Mouse (Mus musculus) skeletal muscle tissue, adult 2 months (tissue): ENCODE results near the gene Ifi27l2b.
A peak's percentile ranks its signal among the peaks of the same experiment; 100 is the strongest.
"Not testable (repeated sequence)": the region's sequence is repeated elsewhere in the genome, so short reads cannot be mapped to it uniquely, and the experiment has no call there.

ENCODE experiments used
- DNase-seq: peaks from one replicate; pipeline ENCODE4 v3.0.0-alpha.2; 2012; ENCODE audit warnings: low read depth, low spot score

Ifi27l2b gene

DNA sequence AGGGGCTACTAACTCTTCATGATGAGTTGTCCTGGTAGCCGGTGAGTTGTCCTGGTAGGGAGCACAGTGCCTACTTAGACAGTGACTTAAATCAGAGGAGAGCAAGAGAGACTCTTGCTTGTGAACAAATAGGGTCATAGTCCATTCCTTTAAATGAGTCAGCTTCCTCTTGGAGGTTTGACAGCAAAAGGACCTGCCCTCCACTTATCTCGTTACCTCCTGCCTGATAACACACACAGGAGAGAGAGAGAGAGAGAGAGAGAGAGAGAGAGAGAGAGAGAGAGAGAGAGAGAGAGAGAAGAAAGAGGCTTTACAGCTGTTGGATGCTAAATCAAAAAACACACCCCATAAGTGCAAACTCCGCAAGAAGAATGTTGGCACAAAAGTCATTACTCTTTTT, at the start of gene Ifi27l2b:
TSS of gene Ifi27l2b (minus strand) at position 84 of the 400 bp plus-strand sequence.
- no peak for DNase-seq

DNA sequence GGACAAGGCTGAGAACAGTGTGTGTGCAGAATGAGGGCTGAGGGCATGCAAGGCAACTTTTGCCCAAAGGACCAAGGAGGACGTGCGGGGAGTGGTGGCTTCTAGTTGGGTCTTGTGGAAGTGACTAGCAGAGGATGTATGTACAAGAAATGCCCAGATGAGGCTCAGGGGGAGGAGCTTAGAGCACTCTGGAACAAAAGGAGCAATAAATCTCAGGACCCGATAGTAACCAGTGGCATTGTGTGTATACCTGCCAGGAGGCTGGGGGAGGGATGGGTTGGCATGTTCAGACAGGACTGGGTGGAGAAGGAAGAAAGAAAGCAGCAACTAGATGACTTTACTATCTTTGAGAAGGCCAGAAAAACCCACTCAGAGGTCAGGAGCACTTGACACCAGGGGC, 47.4 kb upstream of the Ifi27l2b start:
- DNase-seq = no peak

DNA sequence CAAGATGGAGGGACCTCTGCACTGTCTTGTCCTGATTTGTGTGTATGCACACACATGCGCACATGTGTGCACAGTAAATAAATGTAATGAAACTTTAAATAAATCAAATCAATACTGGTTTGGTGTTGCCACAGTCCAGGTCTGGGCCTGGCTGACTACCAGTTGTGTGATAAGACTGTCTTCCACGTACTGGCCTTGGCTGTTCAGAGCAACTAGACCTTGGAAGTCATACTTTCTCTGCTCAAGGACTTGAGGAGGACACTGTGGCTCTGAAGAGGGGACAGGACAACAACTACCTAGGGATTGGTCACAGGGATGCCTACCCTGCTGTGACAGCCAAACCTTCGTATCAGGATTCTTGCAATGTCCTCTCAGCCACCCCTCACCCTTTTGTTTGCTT, 46.3 kb upstream of the Ifi27l2b start:
- no peak for DNase-seq

DNA sequence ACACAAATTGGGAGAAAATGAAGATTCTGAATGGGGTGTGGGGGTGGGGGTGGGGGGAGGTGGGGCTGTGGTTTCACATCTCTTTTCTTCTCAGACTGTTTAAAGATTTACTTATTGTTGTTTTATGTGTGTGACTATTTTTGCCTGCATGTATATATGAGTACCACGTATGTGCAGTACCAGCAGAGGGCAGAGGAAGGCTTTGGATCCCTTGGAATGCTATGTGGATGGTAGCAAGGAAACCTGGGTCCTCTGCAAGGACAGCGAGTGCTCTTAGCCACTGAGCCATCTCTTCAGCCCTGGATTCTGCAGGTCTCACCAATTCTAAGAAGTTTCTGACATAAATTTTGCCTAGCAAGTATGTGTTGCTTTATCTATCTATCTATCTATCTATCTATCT, 42.2 kb upstream of the Ifi27l2b start:
- DNase-seq = no peak

DNA sequence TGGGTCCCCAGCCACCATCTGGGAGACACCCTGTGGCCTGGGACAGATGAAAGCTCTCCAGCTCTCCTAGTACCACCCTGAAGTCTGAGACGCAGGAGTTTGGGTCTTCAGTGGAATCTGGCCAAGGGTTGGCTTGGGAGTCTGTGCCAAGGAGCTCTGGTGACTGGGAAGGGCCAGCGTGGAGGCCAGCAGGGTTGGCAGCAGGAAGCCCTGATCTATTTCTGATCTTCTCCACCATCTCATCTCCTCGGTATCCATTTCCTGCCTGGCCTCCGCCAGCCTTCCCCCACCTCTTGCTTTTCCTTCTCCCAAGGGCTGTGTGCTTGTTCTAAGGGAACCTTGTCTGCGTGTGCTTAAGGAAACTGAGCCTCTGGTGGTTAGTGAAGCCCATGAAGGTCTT, 41.7 kb upstream of the Ifi27l2b start:
- DNase-seq = no peak

- DNase-seq = no peak
Observed at GRCm38 (mm10) chr12:103494486-103494885, 37.5 kb upstream of the Ifi27l2b start.

- DNase-seq = peak; percentile 74
Observed at GRCm38 (mm10) chr12:103492767-103493166, 35.7 kb upstream of the Ifi27l2b start.

- DNase-seq = no peak
Observed at GRCm38 (mm10) chr12:103491091-103491730, 34.2 kb upstream of the Ifi27l2b start.

- DNase-seq = no peak
Observed at GRCm38 (mm10) chr12:103487750-103488149, 30.7 kb upstream of the Ifi27l2b start.

GRCm38 (mm10) chr12:103487276-103487675, 30.3 kb upstream of the Ifi27l2b start:
- DNase-seq = peak; percentile 64

- DNase-seq = peak; percentile 70
Observed at GRCm38 (mm10) chr12:103486726-103487125, 29.7 kb upstream of the Ifi27l2b start.

DNA sequence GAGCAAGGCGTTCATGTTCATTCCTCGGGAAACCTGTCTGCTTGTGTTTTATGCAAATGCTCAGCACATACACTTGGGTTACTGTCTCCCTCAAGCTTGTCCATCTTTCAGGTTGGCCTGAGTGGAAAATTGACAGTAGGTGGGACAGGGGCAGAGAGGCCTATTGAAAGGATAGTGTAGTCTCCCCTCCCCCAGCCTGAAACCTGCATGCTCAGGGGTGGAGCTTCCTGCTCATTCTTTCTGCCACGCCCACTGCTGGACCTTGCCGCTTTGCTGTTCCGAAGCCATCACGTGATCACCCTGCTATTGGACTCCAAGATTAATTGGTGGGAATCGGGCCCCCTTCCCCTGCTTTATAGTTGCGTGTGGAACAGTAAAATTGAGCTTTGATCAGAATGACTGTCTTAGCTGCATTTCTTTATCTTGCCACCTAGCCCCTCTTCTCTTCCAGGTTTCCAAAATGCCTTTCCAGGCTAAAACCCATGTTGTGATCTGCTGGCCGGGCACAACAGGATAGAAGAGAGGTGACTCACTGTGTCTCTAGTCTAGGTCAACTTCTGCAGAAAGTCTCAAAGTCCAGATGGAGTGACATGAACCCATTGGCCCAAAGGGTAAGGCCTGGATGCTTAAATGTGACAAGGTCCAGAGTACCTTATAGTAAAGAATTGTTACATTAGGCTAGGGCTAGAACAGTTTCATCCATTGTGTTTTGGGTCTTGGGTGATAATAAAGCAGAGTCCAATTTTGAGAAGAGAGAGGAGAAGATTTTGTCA, 27.4 kb upstream of the Ifi27l2b start:
- not testable (repeated sequence) for DNase-seq

DNA sequence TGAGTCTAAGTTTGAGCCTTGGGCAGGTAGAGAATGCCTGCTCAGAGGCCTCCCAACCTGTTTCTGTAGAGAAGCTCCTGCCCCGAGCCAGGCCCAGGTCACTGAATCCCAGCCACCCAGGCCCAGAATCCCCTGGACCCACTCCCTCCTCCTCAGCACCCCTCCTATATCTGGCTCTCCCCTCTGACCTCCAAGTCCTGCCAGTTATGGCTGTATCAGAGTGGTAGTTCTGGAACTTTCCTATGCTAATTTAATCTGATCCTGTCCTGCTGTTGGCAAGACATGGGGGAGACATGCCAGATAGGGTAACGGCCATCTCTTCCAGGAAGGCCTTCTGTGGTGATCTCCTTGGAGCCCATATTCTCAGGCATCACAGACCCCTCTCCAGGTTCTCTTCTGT, 25.8 kb upstream of the Ifi27l2b start:
- no peak for DNase-seq

DNA sequence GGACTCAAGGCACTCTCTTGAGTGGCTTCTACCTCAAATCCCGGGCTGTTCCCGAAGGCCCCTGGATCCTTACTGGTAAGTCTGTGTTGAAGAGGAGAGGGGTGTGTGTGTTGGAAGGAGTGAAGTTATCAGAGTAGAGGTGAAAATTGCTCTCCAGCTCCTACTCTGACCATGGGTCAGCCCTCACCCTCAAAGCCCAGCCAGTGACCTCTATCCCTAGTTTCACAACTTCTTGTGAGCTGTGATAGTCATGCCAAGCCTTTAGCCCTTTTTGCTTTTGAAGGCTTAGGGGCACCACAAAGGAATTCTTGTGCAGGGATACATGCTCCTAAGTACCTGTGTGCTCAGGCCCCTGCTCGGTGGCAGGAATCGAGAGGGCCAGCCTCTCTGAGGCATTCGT, 24.6 kb upstream of the Ifi27l2b start:
- DNase-seq = no peak

GRCm38 (mm10) chr12:103477461-103478015, 20.5 kb upstream of the Ifi27l2b start:
- no peak for DNase-seq

DNA sequence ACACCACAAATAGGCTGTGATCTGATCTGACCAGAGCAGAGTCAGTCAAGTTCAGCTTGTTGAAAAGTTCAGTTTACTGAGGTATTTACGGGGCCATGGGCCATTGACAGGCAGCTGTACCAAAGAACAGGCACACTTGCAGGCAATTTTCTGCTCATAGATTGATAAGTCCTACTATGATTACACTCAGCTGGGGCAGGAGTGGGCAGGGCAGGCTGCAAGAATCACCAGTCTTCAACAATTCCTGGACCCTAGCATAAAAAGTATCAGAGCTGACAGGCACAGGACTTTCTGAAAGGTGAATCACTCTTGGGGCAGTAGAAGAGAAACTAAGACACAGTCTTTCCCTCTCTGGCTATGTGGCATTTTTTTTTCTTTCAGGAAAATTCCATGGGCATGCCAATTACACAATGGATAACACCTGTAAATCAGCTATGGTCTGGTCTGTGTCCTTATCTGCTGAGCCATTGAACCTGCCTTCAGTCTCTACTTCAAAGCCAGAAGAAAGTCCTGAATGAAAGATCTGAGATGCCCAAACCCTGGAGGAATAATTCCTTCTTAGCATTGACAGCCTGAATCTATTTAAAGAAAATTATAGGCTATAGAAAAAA, 19.9 kb upstream of the Ifi27l2b start:
- DNase-seq = no peak

DNA sequence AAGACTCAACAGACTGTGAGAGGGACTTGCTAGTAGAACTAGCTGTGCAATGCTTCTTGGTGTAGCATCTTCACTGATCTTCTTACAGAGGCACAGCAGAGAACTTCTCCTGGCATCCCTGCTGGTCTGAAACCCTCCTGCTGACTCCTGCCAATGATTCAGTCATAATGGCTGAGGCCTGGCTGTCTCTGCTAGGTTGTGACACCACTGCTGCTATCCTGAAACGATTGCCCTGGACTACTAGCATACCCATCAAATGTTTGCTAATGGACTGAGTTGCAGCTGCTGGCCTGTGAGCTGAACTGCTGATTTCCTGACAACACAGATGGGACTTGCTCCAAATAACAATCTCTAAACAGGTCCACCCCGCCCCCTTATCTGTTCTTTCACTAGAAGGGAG, 17.5 kb upstream of the Ifi27l2b start:
- no peak for DNase-seq

DNA sequence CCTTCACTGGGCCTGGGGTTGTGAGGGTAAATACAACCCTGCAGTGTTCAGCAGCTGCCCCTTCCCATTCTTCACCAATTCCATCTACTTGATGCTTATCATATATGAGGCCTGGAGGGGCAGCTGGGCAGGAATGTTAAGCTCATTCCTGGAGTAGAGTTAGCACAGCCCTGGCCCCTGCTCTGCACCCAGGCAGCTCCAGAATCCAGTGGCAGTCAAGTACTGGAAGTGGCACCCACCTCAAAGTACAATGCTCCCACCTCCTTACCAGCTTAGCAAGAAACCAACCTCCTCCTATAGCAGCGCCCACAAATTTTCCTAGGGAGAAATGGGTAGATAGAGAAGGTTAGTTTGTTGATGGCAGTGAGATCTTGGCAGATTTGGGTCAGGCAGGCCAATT, 296 bp downstream of the Ifi27l2b start:
- DNase-seq = not testable (repeated sequence)

GRCm38 (mm10) chr12:103453361-103453760, 3.7 kb downstream of the Ifi27l2b start:
- DNase-seq = no peak

DNA sequence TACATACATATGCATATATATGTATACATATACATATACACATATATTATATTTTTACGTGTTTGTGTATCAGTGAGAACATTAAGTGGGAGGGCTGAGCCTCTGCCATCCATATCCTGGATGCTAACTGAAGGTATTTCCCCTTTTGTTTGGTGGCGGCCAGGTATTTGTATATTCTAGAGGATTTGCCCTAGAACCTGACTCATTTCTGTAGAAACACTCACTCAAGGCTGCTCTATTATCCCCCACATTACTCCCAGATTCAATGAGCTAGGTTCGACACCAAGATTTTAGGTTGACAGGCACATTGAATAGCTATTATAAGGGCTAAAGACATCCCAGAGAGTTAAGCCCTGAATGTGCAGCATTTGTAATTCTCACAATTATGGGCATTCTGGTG, 12.0 kb downstream of the Ifi27l2b start:
- DNase-seq = no peak

DNA sequence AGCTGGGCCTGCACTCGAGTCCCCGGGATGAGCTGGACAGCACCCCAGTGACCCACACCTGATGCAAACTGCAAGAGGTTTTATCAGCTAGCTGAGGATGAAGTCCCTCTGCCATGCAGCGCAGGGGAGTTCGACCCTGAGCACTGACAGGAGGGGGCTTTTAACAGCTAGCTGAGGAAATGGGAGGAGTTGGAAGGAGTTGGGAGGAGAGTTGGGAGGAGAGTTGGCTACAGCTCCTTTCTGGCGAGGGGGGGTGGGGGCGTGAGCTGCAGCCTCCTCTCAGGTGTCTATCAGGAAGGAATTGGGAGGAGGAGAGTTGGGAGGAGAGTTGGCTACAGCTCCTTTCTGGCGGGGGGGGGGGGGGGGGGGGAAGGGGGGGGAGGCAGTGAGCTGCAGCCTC, 12.8 kb downstream of the Ifi27l2b start:
- not testable (repeated sequence) for DNase-seq

DNA sequence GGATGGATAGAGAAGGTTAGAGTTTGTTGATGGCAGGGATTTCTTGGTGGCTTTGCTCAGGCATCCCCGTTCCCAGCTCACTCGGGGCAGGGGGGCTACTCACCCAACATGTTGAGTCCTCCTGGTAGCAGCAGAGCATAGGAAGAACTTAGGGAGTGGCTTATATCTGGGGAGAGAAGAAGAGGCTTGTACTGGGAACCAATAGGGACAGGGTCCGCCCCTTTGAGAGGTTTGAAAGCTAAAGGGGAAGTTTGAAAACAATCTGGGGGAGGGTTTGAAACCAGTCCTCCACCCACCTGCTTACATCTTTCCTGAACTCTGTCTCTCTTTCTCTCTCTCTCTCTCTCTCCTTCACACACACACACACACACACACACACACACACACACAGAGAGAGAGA, 13.5 kb downstream of the Ifi27l2b start, which contains the start of gene Ifi27l2a:
TSS of gene Ifi27l2a (minus strand) at position 157 of the 400 bp plus-strand sequence.
- DNase-seq = peak; percentile 48
